Mouse (Mus musculus): ENCODE measurements around the gene Cpne8.

- TF ChIP-seq CTCF (IDR thresholded peaks at IDR 0.05; ENCODE audit: low read depth) (no peak), EP300 (optimal IDR thresholded peaks at IDR 0.05) (no peak)
Observed at GRCm38 (mm10) chr15:90446076-90446475, 233.2 kb downstream of the Cpne8 start.
